Mouse (Mus musculus): Measurements from ENCODE around the gene Aifm2.

- no peak for TF ChIP-seq POLR2A (IDR thresholded peaks at IDR 0.05; ENCODE audit: low read depth, low read length)
- TF ChIP-seq CTCF (conservative IDR thresholded peaks at IDR 0.05 in 1 of 2, IDR thresholded peaks at IDR 0.05 in 1 of 2; ENCODE audit: low read depth in 2 of 2, low read length in 2 of 2) = no peak
- TF ChIP-seq NELFE (IDR thresholded peaks at IDR 0.05; ENCODE audit: low read depth, low read length) = no peak
- TF ChIP-seq ZC3H11A (IDR thresholded peaks at IDR 0.05; ENCODE audit: low read depth, low read length) = no peak
- TF ChIP-seq PAX5 (IDR thresholded peaks at IDR 0.05; ENCODE audit: low read length) = no peak
- no peak for TF ChIP-seq ZNF384 (IDR thresholded peaks at IDR 0.05; ENCODE audit: low read depth, low read length)
- no peak for TF ChIP-seq CHD1 (IDR thresholded peaks at IDR 0.05; ENCODE audit: low read depth, low read length)
- no peak for TF ChIP-seq MEF2A (IDR thresholded peaks at IDR 0.05; ENCODE audit: borderline replicate concordance, low read depth, low read length)
Measured at GRCm38 (mm10) chr10:61675935-61676334, 39.1 kb upstream of the Aifm2 start.

Measured in CH12.LX (cell line).